Mouse (Mus musculus) bone marrow macrophage, adult 2 months (primary cell): ENCODE results near the gene Col4a2. TPM values are rescaled to one million over a fixed set of nuclear protein-coding genes. Genes with fewer than 3 reads are reported as not detected.

Experiments used
- H3K27ac ChIP-seq: 2 replicates; pipeline ENCODE4 v1.5.1; 2012; ENCODE audit warnings: low read depth, low read length; ENCODE audit not compliant: insufficient read depth
- H3K4me1 ChIP-seq: 2 replicates; pipeline ENCODE4 v1.6.1; 2012; ENCODE audit warnings: low read length; ENCODE audit not compliant: control insufficient read depth, insufficient read depth
- H3K4me3 ChIP-seq: 2 replicates; pipeline ENCODE4 v1.5.1; 2012; ENCODE audit warnings: mild to moderate bottlenecking, low read length, moderate library complexity; ENCODE audit not compliant: insufficient read depth
- CTCF ChIP-seq: IDR thresholded peaks from 2 replicates; pipeline ENCODE4 v1.5.1; 2012; ENCODE audit warnings: low read depth, mild to moderate bottlenecking, low read length, moderate library complexity
- POLR2A ChIP-seq: IDR thresholded peaks from 2 replicates; pipeline ENCODE4 v1.6.1; 2012; ENCODE audit warnings: mild to moderate bottlenecking, low read depth, low read length, borderline replicate concordance
- polyA plus RNA-seq: library from polyadenylated mRNA; stranded (reverse); fragments of >200 nt; gene quantifications from 2 replicates; pipeline ENCODE4 v1.2.4, GENCODE M21; 2012; ENCODE audit not compliant: missing spikeins, insufficient read depth, insufficient read length

Col4a2 gene
- polyA plus RNA-seq, 1 experiment, result 2.6 TPM

GRCm38 (mm10) chr8:11323681-11324080 lies 11.1 kb downstream of the Col4a2 start:
- TF ChIP-seq CTCF (no peak), POLR2A (no peak)
- H3K4me3 ChIP-seq, result no peak overlapping the region
- H3K27ac ChIP-seq, result no peak overlapping the region
- peaks cover 20% of the 10 kb centered on the region for H3K4me1 ChIP-seq

GRCm38 (mm10) chr8:11324801-11325395 lies 12.3 kb downstream of the Col4a2 start:
- Histone ChIP-seq H3K4me3 (no peak overlapping the region), H3K27ac (no peak overlapping the region), H3K4me1 (peaks cover 20% of the 10 kb centered on the region)
- TF ChIP-seq CTCF (no peak), POLR2A (no peak)

- H3K27ac ChIP-seq, result no peak overlapping the region
- H3K4me1 ChIP-seq, result peaks cover 15% of the 10 kb centered on the region
- no peak overlapping the region for H3K4me3 ChIP-seq
- TF ChIP-seq CTCF, result no peak
- no peak for TF ChIP-seq POLR2A
Observed at GRCm38 (mm10) chr8:11327298-11327697, 14.7 kb downstream of the Col4a2 start.

- Histone ChIP-seq H3K4me1 (peaks cover 10% of the 10 kb centered on the region), H3K27ac (no peak overlapping the region), H3K4me3 (no peak overlapping the region)
- no peak for TF ChIP-seq CTCF
- TF ChIP-seq POLR2A, result no peak
Observed at GRCm38 (mm10) chr8:11327722-11328417, 15.3 kb downstream of the Col4a2 start.

GRCm38 (mm10) chr8:11331561-11331960 lies 19.0 kb downstream of the Col4a2 start:
- Histone ChIP-seq H3K4me1 (peaks cover 15% of the 10 kb centered on the region), H3K4me3 (no peak overlapping the region), H3K27ac (no peak overlapping the region)
- TF ChIP-seq POLR2A, result no peak
- TF ChIP-seq CTCF, result no peak

DNA sequence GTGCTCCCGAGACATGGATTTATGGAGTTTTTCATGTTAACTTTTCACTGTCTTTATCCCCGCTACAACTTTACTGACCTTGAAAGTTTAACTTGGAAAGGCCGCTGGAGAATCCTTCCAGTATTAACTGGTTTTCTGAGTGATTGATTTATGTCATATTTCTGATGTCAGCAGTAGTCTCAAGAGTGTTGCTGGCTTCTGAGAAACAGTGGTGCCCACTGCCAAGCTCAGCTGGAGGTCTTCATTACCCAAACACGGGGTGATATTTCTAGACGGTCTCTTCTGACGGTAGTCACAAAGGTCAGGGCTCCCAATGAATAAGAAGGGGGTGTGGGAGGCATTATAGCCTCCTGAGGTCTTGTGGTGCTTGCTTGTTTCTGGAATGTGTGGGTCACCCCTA lies 21.1 kb downstream of the Col4a2 start:
- TF ChIP-seq CTCF (no peak), POLR2A (no peak)
- peaks cover 17% of the 10 kb centered on the region for H3K4me1 ChIP-seq
- H3K4me3 ChIP-seq, result no peak overlapping the region
- no peak overlapping the region for H3K27ac ChIP-seq

- TF ChIP-seq POLR2A, result no peak
- TF ChIP-seq CTCF, result no peak
- Histone ChIP-seq H3K4me3 (no peak overlapping the region), H3K27ac (no peak overlapping the region), H3K4me1 (peaks cover 17% of the 10 kb centered on the region)
Observed at GRCm38 (mm10) chr8:11334493-11334892, 21.9 kb downstream of the Col4a2 start.

GRCm38 (mm10) chr8:11335238-11335637 lies 22.6 kb downstream of the Col4a2 start:
- Histone ChIP-seq H3K4me1 (peaks cover 23% of the 10 kb centered on the region), H3K27ac (no peak overlapping the region), H3K4me3 (no peak overlapping the region)
- TF ChIP-seq CTCF (no peak), POLR2A (no peak)

- TF ChIP-seq CTCF, result no peak
- no peak for TF ChIP-seq POLR2A
- H3K4me1 ChIP-seq, result peaks cover 32% of the 10 kb centered on the region
- H3K27ac ChIP-seq, result no peak overlapping the region
Observed at GRCm38 (mm10) chr8:11336346-11336745, 23.7 kb downstream of the Col4a2 start.

GRCm38 (mm10) chr8:11337642-11338041 lies 25.0 kb downstream of the Col4a2 start:
- no peak for TF ChIP-seq CTCF
- TF ChIP-seq POLR2A, result no peak
- H3K4me1 ChIP-seq, result peaks cover 37% of the 10 kb centered on the region
- H3K4me3 ChIP-seq, result no peak overlapping the region
- H3K27ac ChIP-seq, result no peak overlapping the region

More at GRCm38 (mm10) chr8:11336346-11336745, 23.7 kb downstream of the Col4a2 start:
- no peak overlapping the region for H3K4me3 ChIP-seq

DNA sequence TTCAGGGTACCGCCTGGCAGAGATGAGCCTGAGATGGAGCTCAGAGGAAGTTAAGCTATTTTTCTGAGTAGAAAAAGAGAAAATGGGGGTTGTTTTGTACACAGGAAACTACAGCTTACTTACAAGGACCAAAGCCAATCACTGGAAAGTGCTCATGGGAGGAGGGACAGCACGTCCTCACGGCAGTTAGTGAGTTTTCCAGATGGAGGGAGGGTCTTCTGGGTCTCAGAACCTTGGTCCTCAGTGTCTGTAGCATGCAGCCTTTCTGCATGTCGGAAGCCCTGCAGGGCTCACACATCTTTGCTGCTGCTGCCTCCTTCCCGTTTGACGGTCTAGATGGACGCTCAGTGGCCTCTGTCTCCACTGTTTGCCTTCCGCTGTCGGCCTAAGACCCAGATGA lies 25.9 kb downstream of the Col4a2 start:
- no peak for TF ChIP-seq POLR2A
- TF ChIP-seq CTCF, result no peak
- no peak overlapping the region for H3K4me3 ChIP-seq
- H3K4me1 ChIP-seq, result peaks cover 37% of the 10 kb centered on the region
- no peak overlapping the region for H3K27ac ChIP-seq
